Mouse (Mus musculus) bone marrow macrophage, adult 2 months (primary cell): Measurements from ENCODE around the gene Gnaz.

Experiments
- CTCF ChIP-seq: IDR thresholded peaks from 2 replicates; pipeline ENCODE4 v1.5.1; 2012; ENCODE audit warnings: low read depth, mild to moderate bottlenecking, low read length, moderate library complexity
- POLR2A ChIP-seq: IDR thresholded peaks from 2 replicates; pipeline ENCODE4 v1.6.1; 2012; ENCODE audit warnings: mild to moderate bottlenecking, low read depth, low read length, borderline replicate concordance

DNA sequence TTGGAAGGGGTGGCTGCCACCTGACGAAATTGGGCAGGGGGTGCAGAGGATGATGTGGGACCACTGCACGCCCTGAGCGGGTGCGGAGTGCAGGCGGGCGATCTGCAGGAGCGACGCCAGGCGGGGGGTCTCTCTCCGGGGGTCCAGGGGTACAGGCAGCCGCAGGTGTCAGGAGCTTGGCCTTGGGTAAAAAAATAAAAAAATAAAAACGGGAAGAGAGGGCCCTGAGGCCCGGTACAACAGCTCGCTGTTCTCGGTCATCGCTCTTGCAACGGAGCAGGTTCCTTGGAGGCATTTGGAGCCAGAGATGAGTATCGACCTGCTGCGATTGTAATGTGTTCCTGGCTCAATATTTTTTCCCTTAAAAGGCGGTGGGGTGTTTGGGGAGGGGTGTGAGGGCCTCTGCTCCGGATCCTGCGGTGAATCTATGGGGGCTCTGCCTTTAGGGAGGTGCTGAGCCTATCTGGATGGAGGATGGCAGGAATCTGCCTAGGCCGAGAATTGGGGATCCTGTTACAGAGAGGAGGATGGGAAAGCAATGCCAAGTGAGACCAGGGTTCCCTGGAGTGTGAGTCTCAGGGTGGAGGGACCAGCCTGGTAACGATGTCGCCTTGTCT, 782 bp downstream of the Gnaz start:
- no peak for TF ChIP-seq POLR2A
- no peak for TF ChIP-seq CTCF
